Mouse (Mus musculus): ENCODE data around the gene Rpl7l1.

Rpl7l1 gene

DNA sequence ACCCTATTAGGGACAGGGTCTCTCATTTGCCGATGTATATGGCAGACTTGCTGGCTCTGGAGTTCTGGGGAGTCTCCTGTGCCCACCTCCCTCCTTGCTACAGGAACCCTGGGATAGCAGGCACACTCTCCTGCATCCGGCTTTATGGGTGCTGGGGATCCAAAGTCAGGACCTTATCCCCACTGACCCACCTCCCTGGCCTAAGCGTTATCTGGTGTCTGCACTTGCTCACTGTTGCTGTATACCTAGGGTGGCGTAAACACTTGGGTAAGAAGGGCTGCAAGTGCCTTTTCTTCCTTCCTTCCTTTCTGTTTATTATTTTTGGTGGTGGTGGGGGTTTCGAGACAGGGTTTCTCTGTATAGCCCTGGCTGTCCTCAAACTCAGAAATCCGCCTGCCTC is 41.2 kb downstream of the Rpl7l1 start:
- DNase-seq (ENCODE audit: extremely low read depth, low read depth): no peak

DNA sequence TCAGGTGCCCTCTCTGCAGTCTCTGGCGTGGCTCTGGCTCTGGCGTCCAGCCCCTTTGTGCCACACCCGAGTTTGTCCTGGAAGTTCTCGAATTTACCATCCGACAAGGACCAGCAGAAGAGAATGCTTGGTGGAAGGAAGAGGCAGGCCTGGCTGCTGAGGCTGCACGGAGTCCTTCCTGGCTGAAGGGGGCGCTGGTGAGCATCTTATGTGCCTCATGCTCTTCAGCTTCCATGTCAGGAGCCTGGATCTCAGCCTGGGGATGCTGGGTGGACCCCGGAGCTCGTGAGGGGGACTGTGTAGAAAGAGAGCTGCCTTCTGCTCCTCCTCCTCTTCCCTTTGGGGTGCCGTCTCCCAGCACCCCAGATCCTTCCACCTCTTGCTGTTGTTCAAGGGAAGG is 46.3 kb downstream of the Rpl7l1 start:
- DNase-seq (ENCODE audit: extremely low read depth, low read depth): no peak

DNA sequence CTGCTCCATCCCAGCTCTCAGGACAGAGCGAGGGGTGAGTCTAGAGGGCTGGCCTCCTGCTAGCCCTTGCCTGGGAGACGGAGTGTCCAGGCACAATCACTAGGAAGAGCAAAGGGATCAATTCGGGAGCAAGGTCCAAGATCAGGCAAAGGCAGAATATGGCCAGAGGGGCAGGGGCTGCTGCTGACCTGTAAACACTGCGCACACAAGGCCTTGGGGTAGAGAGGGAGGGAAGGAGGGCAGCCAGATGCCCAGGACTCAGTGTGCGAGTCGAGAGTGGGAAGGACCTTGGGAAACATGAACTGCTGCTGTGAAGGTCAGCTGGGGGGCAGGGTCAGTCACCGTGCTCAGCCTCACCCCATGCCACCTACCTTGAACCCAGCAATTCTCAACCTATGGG is 47.2 kb downstream of the Rpl7l1 start:
- no peak for DNase-seq (ENCODE audit: extremely low read depth, low read depth)

DNA sequence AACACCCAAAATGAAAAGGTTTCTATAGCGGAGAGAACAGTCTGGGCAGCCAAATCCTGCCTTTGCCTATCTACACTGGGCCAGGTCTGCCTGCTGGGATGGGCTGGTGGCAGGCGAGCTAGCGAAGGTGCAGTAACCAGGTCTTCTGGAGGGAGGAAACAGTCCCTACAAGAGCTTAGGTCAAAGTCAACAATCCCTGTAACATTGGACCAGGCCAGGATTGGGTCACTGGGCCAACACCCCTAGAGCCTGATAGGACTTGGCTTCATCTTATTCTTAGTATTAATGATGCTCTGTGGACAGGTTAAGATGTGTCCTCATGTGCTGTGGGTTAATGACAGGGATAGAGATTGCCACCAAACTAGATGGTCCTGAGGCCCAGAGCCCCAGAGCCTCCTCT is 48.4 kb downstream of the Rpl7l1 start:
- DNase-seq (ENCODE audit: extremely low read depth, low read depth): no peak

DNA sequence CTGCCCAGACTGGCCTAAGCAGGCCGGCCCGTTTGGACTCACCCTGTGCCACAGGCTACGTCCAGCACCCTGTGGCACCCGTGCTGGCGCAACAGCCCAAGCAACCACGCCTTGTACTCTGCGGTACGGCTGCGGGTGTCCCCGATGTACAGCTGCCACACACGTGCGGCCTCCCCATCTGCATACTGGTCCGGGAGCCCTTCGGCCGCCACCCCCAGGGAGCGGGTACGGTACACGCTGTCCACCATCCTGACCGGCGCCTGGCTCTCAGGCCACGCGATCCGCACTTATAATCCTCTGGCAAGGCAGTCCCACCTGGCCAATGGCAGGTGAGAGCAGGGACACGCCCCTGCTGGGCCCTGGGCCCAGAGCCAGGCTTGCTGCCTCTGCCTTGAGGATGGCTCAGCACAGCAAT is 53.6 kb downstream of the Rpl7l1 start, which contains the start of gene Gnmt:
Gnmt (minus strand) TSS at position 265 of the 415 bp plus-strand sequence.
- no peak for DNase-seq (ENCODE audit: extremely low read depth, low read depth)

DNA sequence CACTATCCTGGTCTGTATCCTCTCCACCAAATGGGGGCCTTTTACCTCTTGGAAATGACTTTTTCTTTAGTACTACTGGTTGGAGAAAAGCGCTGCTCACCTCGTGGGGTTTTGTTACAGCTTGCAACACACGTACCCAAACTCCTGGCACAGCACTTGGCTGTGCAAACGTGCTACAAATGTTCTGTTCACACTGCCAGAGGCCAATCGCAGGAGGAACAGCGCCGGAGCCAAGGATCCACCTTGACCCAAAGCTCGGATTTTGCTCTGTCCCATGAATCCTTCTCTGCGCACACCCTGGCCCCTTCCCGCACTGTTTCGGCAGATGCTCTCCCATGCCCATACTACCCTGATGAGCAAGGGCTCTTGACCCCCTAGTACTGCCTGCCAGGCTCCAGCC is 54.0 kb downstream of the Rpl7l1 start:
- no peak for DNase-seq (ENCODE audit: extremely low read depth, low read depth)

DNA sequence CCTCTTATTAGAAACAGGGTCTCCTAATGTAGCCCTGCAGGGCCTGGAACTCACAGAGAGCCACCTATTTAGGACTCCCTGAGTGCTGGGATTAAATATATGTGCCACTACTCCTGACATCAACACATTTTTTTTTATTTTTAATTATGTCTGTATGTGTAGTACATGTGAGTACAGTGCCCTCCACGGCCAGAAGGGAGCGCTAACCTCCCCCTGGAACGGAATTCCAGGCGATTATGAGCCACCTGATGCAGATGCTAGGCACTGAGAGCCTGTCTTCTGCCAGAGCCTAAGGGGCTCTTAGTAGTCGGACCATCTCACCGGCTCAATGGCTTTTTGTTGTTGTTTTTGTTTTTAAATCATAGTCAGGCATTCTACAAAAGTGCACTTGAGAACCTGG is 54.5 kb downstream of the Rpl7l1 start:
- no peak for DNase-seq (ENCODE audit: extremely low read depth, low read depth)

DNA sequence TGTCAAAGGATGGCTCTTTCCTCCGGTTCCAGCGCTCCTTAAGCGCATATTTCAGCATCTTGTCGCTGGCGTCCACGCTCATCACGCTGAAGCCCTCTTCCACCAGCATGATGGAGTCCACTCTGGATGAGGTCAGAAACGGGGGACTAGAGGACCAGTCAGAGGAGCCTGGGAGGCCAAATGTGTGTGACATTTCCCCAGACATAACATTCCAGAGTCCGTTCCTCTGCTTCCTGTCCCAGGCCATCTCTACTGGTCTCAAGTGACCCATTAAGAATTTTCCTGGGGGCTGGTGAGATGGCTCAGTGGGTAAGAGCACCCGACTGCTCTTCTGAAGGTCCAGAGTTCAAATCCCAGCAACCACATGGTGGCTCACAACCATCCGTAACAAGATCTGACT is 55.2 kb downstream of the Rpl7l1 start:
- no peak for DNase-seq (ENCODE audit: extremely low read depth, low read depth)

DNA sequence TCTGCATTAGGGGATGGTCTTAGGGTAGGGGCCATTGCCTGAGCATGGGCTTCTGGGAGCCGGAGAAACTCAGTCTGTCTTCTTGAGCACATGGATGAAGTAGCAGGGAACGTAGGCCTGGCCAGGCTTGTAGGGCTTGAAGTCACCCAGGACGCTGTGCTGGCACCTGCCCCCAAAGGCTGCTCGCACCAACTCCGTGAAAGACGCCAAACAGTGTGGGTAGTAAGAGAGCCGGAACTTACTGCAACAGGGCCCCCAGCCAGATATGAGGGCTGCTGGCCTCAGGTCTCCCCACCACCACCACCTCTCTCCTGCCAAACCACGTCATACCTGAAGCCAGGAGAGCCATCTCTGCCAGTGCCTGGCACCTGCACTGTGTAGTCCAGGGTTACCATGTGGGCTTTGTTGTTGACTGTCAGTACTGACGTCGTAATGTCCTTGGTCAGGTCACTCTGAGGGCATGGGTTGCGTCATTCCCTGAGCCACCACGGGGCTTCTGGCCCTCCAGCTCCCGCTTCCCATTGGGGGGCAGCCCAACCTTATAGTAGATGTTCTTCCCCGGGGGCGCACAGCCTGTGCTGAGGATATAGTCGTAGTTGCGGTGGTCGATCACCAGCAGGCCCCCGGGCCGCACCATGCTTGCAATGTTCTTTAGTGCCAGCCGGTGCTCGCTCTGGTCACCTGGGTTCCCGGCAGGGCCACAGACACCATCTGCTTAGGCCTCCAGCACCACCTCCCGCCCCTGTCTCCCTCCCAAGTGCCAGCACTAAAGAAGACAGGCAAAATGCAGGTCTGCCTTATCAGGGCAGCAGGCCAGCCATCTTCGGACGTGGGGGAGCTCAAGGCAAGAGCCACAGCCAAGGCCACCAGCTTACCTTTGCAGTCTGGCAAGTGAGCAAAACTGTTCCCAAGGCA is 56.5 kb downstream of the Rpl7l1 start:
- no peak for DNase-seq (ENCODE audit: extremely low read depth, low read depth)

DNA sequence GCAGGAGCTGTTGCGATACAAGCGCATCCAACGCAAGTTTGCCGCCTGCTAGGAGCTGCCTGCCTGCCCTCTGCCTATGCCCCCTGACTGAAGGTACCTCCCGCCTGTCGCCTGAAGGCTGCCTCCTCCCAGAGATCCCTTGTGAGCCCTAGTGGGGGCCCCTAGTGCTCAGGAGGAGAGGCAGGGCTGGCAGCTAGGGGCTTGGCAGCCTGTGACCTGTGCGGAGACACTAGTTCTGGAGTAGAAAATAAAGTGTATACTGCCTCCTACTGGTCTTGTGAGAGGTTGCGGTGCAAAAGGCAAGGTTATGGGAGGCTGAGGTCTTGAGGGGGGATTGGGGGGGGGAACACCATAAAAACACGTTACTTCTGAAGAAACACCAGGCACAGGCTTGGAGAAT is 57.2 kb downstream of the Rpl7l1 start:
- DNase-seq (ENCODE audit: extremely low read depth, low read depth): no peak

DNA sequence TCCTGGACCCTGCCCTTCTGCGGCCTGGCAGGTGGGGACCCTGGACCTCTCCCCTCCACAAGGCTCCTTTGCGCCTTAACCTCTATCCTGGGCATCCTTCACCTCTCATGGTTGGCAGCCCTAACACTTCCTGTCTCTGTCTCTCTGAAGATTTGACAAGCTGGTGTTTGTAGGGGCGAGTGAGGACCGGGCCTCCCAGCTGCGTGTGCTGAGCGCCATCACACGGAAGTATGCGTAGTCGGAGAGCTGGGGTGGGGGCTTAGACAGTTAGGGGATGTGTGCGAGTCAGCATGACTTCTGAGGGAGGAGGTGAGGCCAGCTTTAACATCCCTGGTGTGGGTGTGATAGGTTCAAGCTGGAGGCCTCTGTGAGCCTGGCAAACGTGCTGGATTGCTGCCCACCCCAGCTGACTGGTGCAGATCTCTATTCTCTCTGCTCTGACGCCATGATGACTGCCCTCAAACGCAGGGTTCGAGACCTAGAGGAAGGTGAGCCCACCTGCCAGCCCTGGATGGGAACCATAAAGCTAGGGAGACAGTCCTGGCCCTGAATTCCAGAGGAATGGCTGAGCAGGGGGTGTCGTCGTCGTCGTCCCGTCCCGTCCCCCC is 57.9 kb downstream of the Rpl7l1 start:
- no peak for DNase-seq (ENCODE audit: extremely low read depth, low read depth)

Data from MEL-GATA-1-ER (cell line).